Mouse (Mus musculus) hindlimb bud, embryonic 11.5 days (tissue): ENCODE data around the gene Itgb1.

Experiments
- DNase-seq: peaks from one replicate; pipeline ENCODE4 v3.0.0-alpha.2; 2012; ENCODE audit warnings: low read depth, low spot score; ENCODE audit errors: extremely low spot score

Gene Itgb1

DNA sequence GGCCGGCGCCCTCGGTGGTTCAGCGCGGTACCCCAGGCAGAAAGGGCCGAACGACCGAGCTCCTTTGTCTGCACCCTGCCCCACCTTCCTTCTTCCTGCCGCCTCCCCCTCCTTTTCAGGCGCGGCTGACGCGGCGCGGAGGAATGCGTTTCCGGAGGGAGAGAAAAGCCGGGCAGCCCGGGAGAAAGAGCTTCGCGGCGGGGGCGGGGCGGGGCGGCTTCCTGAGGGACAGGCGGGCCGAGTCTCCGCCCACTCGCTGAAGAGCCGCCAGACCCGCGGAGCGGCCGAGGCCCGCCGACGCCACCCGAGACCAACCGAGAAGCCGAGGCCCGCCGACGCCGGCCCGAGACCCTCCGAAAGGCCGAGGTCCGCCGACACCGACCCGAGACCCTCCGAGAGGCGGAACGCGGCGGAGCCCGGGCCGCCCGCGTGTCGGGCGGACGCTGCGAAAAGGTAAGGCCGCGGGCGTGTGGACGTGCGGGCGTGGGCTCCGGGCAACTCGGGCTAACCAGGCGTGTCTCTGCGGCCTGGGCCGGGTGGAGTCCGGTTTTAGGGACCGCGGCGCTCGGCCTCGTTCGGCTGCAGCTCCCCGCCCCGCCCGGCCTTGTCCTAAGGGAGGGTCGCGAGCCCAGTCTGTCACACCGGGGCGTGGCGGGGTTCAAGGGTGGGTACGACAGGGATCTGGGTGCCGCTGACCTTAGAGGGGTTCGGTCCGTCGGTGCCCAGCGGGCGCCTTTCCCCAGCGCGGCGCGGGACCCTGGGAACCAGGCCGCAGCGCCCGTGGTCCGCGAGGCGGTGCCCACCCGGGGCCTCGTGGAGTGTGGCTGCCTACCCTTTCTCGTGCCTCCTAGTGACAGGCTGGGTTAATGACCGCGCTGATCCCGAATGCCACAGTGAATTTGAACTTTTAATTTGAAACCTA is at the start of gene Itgb1:
Itgb1 (plus strand) TSS at position 148 of the 922 bp plus-strand sequence.
- no peak for DNase-seq

DNA sequence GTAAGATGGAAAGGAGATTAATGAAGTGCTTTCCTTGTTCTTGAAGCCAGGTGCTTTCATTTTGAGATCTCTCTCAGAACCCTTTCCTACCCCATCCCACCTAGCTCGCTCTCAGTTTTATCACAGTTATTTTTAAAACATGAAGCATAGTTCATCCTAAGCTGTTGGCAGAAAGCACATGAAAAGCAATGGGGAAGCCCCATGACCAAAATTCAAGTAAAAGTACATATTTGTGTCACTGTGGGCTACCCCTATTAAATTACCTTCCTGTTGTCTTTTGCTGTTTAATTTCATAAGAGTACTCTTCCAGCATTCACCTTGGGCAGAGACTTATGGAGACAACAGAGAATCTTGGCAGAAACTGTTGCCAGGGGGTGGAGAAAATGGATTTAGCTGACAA is 42.4 kb upstream of the Itgb1 start:
- DNase-seq: no peak

DNA sequence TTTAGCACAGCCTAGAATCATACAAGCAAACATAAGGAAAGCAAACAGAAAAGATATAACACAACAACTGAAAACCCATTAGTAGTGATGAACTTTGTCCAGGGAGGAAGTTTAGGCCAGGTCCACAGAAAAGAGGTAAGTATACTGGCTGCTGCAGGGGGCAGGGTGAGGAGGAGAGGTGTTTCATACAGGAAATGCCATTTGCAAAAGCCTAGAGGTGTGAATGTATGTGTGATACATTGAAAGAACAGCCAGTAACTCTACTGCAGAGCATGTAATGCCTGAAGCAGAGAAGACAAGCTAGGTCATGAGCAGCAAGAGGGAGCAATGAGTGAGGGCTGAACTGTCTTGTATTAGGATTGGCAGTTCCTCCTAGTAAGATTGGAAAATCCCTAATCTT is 40.0 kb upstream of the Itgb1 start:
- DNase-seq: no peak

DNA sequence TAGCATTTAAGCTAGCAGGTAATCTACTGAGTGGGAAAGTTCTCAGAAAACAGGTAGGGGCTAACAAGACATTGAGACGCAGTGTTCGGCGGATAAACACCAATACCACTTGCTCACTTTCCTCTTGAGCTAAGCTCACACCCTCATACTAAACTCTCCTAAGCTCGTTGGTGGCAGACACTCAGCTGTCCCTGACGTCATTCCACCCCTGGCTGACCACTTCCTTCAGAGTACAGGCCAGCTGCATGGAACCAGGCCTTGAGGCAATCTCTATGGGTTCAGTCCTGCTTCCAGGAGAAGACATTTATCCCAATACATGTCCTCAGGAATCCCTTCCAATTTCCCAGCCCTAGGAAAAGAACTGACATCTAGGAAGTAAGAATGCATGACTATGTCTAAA is 39.0 kb upstream of the Itgb1 start:
- DNase-seq: no peak

DNA sequence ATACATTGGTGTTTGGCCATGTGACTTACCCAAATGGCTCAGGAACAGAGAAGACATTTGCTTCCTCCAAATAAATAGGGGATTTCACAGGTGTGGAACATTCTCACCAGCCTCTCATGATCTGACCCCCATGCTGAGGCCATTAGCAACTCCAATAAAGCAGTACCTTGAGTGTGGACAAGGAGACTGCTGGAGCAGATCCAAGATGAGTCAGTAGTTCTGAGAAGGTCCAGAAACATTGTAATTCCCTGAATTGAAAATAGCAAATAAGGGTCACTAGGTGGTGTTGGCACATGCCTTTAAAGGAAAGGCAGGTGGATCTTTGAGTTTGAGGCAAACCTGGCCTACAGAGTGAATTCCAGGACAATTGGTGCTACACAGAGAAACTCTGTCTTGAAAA is 37.4 kb upstream of the Itgb1 start:
- DNase-seq: no peak

DNA sequence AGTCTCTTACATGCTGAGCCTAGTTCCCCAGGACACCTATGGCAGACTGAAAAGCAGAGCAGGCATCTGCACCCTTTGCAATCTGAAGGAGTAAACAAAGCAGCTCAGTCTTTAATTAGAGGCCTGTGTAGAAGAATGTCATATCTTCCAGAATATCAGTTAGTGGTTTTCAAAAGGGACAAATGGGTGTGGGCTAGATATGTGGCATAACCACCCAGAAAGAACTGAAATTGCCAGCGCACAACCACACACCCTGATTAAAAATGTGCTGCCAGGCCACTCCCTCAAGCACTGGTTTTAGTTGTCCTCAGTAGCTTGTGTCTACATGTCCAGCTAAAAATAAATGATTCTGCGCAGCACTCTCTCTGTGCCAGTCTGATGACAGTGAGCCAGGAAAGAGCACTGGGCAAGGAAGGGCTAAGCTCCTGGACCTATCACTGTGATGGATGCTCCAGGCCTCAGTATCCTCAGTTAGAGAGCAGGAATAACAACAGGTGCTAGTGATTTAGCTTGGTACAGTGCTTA is 35.1 kb upstream of the Itgb1 start:
- no peak for DNase-seq

DNA sequence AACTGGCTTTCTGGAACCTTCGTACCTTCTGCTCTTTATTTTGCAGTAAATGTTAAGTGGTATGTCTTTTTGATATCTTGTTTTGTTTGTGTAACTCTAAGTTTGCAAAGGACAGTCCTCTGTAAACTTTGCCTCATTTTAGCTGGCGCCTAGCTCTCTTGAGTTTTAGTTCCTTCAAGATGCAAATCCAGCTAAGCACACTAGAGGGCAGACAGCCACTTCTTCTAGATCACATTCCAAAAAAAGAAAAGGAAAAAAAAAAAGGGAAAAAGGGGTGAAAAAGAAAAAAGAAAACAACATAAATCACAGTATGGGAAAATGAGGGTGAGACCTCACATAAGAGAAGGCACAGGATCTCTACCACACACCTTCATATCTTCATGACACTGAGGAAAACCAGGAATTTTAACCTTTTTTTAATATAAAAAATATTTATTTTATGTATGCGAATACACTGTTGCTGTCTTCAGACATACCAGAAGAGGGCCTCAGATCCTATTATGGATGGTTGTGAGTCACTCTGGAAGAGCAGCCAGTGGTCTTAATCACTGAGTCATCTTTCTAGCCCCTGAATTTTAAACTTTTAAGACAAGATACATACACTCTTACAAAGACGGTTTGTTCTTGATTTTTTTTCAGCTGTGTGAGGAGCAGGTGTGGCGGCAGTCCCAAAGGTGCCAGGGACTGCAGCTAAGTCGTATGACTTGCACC is 32.9 kb upstream of the Itgb1 start:
- DNase-seq: no peak

DNA sequence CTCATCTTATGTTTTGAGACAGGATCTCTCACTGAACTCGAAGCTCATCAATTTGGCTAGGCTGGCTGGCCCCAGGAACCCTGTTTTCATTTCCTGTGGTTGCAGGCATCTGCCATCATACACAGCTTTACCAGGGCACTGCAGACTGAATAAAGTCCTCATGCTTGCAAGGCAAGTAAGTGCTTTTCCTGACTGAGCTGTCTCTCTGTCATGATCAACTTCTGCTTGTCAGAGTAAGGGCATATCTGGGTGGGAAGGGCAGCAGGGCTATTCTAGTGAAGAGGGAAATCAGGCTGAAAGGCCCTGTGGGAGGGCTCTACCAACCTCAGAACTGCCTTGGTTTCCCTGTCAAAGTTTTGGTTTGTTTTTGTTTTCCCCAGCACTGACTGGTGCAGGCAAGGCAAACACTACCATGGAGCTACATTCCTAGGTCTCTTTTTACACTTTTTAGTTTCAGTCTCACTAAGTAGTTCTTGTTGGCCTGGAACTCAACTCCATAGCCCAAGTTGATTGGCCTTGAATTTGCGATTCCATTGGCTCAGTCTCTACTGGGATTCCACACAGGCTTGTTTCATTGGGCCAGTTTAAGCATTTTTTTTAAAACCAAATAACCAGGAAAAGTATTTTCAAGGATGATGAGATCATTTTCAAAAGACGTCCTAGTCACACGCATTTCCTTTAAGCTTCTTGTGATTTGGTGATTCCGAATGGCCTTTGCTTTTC is 31.7 kb upstream of the Itgb1 start:
- no peak for DNase-seq

DNA sequence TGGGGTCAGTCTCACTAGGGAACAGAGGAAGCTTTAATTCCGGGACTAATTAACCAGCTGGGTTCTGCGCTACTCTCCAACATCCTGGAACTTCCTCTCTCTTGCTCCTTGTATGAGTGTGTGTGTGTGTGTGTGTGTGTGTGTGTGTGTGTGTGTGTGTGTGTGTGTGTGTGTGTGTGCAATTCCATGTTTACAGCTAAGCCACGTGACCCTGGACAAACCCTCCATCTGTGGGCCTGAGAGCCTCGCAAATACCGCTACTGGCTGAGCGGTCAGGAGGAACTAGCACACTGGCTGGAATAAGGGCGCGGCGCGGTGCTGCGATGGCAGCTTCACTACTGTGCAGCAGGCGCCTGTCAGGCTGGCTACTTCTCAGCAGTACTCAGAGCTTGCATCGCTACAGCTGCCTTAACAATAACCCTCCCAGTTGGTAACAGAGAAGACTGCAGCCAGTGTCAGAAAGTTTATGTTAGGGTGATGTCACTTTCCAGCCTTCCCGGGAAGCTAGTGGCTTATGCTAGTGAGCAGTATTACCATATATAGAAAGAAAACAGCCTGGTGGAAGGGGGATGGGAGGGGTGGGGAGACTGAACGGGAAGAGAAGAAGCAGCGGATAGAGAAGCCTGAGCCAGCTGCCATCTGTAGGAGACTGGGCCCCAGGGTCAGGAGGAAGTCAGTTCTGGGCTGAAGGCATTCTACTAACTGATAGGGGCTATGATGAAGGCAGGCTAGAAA is 30.9 kb upstream of the Itgb1 start:
- DNase-seq: no peak

DNA sequence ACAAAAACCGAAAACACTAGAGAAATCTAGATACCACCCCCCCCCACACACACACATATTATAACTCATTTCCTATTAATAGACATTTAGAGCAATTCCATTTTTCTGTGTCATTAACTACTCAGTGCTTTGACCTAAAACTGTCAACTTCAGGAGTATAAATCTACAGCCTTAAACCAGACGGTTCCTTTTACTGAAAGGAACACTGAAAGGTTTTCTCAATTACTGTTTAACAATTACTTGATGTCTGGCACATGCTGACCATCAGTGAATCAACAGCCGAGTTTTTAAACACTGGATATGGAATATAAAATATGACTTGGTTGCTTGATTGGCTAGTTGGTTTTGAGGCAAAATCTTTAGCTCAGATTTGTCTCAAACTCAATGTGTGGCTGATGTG is 23.3 kb upstream of the Itgb1 start:
- DNase-seq: no peak

DNA sequence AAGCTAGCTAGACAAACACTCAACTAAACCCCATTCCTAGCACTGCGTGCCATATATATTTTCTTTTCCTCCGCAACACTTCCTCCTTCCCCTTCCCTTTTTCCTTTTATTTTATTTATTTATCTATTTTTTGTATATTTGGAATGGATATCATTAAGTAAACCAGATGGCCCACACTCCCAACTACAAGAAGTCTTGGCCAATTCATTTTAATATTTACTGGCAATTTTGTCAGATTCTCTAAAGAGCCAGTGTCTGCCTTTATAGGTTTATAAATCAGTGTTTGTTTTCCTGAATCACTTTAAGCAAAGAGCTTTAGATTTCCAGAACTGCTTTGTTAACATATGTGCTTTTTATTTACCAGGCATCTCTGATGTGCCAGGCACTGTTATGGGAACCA is 22.8 kb upstream of the Itgb1 start:
- DNase-seq: no peak

DNA sequence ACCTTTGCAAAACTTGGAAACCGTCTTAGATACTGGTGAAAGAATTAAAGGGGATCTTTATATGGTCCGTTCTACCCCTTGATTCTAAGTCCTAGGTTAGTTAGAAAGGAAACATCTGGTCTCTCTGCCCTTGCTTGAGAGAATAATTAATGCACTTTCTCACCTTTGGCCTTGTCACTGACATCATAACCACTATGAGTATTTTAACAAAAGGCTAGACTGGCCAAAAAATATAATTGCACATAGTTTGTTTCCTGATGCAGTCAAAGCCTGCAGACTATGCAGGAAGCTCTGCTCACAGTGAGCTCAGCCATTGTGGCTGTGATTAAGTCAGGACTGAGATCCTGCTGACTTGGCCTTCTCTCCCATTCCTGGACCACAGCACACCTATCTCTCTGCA is 22.3 kb upstream of the Itgb1 start:
- no peak for DNase-seq

DNA sequence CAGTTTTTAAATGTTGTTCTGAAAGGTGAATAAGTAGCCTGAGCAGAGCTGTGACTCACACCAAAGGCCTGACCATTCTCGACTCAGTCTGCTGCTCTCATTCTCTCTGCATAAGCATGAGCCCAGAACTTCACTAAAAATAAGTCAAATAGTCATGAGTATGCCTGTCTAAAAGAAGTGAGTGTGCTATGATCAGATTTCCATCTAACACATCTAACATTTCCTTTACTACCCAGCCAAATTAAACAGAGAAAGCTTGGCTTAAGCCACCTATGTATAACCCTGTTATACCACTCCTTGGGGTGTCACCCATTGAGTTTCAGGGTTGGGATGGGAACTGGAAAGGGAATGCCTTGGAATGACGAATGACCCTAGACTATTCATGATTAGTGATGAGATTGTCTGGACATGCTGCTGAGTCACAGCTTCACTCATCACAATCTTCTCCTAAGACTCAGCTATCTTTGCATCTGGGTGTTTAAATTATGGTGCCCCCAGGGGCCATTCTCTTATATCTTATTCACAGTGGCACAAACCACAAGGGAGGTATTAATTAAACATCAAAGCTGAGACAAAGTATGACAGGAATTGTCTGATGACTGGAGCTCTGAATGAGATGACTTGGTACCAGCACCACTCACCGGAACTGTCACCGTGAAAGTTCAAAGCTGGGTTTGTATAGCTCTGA is 18.7 kb upstream of the Itgb1 start:
- no peak for DNase-seq

DNA sequence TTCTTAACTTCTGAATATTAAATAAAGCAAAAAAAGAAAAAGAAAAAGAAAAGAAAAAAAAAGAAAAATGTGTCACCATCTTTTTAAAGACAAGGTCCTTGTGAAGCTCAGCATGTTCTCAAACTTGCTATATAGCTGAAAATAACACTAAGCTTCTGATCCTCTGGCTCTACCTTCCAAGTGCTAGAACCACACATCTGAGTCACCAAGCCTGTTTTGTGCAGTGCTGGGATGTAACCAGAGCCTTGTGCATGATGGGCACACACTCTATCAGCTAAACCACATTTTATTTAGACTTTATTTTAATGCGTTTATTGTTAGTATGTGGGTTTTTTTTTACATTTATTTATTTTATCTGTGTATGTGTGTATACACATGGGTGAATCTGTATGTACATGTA is 13.6 kb upstream of the Itgb1 start:
- no peak for DNase-seq

DNA sequence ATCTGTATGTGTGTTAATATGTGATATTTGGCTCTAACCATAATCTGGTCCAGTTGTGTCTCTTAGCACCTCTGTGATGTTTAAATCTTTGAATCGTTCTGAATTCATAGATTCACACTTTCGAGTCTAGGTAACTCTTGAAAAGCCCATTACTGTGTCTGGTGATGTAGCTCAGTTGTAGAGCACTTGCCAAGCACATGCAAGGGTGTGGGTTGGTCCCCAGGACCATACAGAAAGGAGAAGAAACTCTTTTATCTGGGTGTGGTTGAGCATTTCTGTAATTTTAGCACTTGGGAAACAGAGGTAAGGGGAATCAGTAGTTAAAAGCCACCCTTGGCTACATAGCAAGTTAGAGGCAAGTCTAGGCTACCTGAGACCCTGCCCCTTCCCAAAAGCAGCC is 13.0 kb upstream of the Itgb1 start:
- no peak for DNase-seq

DNA sequence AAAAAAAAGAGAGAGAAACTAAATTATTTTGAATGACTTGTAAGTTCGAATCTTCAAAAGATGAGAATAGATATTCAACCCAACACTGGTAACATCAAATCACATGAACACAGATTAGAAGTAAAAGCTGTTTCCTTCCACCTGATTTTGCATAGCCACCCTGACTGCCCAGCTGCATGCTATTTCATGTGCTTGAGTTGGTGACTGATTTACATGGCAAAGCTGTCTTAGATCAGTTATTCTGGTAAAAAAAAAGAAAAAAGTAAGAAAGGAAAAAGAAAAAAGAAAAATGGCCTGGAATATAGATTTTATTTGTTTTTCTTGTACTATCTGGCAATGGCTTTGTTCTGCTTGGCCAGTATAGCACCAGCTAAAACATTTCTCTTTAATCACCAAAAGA is 12.5 kb upstream of the Itgb1 start:
- DNase-seq: no peak

DNA sequence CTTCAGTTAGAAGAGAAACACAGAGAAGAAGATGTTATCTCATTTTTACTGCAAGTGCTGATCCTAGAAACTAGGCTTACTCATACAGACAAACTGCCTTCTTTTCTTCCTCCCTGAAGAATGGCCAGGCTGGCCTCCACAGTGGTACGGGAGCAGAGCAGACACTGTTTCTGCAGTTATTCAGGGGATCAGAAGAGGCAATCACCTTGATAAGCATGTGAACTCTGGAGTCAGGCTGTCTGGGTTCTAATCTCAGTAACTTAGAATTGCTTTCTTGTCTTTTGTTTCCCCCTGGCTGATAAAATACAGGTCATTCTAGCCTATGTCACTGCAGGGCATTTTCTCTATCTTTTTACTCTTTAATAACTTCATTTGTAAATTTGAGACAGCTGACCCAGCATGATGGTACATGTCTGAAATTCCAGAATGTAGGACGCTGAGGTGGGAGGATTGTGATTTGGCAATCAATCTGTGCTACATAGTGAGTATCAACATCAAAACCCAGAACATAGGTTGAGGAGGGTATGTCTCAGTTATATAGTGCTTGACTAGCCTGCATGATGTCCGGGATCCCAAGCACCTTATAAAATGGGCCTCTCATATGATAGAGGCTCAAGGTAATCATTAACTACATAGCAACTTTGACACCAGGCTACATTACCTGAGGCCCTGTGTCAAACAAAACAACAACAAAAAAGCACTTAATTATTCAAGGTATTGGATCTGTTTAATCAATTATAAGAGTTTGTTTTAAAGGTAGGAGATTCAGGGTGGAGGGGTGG is 9.4 kb upstream of the Itgb1 start:
- no peak for DNase-seq

DNA sequence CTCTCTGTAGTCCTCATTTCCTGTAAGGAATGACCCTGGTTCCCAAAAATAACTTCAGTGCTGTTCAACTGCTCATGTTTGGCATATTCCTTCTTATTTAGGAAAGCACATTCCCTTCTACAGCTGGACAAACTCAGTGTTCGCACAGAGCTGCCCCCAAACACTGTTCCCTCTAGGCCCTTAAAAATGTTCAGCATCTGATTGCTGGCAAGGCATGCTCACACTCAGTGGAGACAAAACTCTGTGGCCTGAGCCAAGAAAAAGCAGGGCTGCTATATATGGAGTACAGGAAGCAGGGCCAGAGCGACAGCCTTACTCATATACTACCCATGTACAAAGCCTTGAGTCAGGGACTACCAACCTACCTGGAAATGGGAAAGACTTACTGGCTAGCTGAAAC is 5.5 kb upstream of the Itgb1 start:
- DNase-seq: no peak

DNA sequence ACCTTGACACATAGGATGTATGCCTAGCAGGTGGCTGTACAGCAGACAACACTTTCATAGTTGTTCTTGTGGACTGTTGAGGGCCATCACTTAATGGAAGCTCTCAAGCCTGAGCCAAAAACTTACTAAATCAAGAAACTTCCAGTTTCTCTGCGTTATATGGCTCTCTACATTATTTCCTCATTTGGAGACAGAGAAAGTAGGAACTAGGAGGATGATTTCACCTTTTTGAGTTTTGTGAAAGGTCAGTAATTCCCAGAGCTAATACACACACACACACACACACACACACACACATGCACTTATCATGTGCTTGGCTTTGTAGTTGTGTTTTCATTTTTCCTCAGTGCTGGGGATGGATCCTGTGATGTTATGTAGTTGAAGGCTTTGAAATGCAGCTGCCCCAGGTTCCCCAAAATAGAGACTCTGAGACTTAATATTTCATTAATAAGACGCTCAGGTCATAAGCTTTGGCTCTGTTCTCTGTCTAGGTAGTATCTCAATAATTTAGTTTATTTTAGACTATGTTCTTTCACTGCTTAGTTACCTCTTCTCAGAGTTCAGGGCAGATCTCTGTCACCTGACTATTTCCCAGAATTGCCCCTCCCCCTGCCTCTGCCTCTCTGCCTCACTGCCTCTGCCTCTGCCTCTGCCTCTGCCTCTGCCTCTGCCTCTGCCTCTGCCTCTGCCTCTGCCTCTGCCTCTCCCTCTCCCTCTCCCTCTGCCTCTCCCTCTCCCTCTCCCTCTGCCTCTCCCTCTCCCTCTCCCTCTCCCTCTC is 4.7 kb upstream of the Itgb1 start:
- DNase-seq: no peak
